Mouse (Mus musculus) lung, postnatal 25 days (tissue): ENCODE measurements around the gene Prrx1.

Source experiments
- DNase-seq: peaks from one replicate; pipeline ENCODE4 v3.0.0; 2022; ENCODE audit warnings: low spot score

The Prrx1 gene

GRCm38 (mm10) chr1:163313101-163313773 is at the start of gene Prrx1:
Prrx1 (minus strand) TSS chr1:163313710.
- no peak for DNase-seq

- DNase-seq: no peak
Measured at GRCm38 (mm10) chr1:163362202-163362601, 48.7 kb upstream of the Prrx1 start.

- no peak for DNase-seq
Measured at GRCm38 (mm10) chr1:163361376-163361775, 47.9 kb upstream of the Prrx1 start.

GRCm38 (mm10) chr1:163360796-163361195 is 47.3 kb upstream of the Prrx1 start:
- DNase-seq: no peak

DNA sequence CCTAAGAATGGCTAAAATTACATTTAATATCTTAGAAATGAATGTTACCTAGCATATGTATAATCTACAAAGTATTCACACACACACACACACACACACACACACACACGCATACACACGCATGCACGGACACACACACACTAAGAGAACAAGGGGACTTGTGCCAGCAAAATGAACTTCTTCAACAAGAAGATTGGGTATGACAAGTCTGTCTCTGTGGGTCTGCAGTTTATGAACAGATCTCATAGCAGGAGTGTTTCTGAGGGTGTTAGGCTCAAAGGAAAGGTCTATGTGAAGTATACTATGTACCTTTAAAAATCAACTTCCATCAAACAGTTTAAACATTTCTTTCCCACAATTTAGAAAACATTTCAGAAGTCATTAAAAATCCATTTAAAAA is 46.0 kb upstream of the Prrx1 start:
- no peak for DNase-seq

- DNase-seq: no peak
Measured at GRCm38 (mm10) chr1:163358165-163358564, 44.7 kb upstream of the Prrx1 start.

- no peak for DNase-seq
Measured at GRCm38 (mm10) chr1:163357733-163358132, 44.2 kb upstream of the Prrx1 start.

DNA sequence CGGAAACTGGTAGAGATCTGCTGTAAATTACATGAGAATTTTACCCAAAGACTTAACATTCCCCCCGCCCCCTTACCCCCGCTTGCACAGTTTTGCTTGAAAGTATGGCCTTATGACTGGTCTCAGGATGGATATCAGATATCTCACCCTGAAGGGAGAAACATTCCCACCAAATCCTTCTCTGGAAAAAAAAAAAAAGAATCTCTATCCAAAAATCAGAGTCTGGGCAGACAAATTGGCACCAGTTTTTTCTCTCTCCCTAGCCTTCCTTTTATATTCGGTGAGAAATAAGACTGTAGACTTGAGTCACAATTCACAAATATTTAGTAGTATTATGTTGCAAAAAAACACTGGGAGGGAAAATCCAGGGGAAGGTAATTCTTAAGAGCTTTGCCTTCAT is 42.7 kb upstream of the Prrx1 start:
- DNase-seq: no peak

DNA sequence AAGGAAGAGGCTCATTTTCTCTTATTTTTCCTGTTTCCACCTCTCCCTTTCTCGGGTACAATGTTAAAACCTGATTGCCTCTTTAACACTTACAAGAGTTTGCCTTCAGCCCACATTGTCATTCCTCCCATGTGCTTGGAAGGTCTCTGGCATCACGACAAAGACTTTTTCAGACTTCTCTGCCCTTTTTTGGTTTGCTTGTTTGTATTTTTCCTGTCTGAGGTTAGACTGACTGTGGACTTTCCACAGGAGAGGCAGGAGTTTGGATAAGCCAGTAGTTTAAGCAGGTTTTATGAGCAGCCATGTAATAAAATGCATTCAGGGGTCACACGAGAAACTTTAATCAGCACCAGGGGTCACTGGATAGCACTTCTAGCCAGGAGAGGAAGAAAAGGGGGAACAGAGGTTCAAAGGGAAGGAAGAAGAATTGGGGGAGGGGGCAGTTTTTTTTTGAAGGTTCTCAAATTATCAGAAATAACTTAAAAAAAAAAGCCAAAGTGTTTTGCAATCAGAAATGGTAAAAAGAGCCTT is 42.2 kb upstream of the Prrx1 start:
- no peak for DNase-seq

DNA sequence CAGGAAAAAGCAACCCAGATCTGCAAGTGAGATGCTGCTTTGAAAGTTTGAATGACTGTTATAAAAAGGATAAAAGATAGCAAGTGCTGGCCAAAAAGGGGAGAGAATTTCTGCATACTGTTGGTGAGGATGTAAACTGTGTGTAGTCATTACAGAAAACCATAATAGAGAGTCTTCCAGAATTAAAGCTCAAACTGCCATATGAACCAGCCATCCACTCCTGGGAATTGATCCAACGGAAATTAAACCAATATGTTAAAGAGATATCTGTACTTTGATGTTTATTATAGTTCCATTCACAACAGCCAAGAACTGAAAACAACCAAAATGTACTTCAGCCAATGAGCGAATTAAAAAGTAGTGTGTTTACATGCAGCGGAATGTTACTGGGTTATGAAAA is 37.5 kb upstream of the Prrx1 start:
- no peak for DNase-seq

DNA sequence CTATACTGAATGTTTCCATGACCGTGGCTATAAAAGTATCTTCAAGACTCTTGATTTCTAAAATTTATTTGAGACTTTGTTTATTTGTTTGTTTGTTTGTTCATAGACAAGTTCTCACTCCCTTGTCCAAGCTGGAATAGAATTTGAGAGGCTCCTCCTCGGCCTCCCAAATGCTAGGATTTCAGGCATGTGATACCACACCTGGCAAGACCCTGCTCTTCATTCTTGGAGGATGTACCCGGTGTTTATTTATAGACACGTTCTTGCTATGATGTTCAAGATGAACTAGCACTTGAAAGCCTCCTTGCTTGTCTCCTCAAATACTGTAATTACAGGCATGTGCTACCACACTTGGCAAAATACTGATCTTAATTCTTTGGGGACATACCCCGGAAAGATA is 32.0 kb upstream of the Prrx1 start:
- DNase-seq: no peak

DNA sequence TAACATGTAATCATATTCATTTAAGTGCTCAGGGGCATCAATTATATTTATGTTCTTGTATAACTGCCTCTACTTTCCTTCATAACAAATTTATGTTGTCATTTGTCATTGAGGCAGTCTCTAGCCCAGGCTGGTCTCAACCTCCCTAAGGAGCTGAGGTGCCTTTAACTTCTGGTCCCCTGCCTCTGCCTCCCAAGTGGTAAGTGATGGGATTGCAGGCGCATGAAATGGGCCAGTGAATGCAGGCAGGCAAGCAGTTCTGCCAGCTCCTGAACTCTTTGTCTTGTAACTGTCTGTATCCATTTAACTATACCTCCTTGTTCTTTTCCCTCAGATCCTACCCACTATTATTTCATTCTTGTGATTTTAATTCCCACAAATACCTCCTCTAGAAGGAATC is 31.4 kb upstream of the Prrx1 start:
- DNase-seq: no peak

- DNase-seq: no peak
Measured at GRCm38 (mm10) chr1:163339219-163339561, 25.7 kb upstream of the Prrx1 start.

DNA sequence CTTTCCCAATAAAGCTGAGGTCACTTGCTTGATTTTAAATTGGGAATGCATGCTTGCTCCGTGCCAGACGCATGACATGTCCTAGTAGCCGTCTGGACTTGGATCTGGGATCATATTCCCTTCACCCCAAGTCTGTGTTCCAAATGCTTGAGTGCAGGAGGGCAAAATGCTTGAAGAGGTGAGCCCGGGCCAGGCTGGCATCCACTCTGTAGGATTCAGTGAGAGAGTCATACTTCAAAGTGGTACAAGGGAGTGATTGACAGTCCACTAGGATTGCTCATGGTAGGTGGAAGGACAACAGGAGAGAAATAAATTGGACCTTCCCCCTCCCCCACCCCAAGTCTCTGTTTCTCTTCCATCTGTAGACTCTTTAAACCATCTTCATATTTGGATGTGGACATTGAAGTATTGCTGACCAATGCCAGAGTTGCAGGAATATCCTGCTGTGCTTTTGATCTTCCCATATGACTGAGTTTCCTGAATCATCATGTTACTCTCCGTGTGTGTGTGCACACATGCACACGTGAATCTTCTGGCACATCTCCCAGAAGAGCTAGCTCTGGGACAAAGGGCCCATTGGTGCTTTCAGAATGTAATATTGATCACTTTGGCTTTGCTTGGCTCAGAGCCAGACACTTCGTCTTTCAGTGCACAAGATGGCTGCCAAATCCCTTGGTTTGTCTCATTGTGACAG is 25.2 kb upstream of the Prrx1 start:
- no peak for DNase-seq

DNA sequence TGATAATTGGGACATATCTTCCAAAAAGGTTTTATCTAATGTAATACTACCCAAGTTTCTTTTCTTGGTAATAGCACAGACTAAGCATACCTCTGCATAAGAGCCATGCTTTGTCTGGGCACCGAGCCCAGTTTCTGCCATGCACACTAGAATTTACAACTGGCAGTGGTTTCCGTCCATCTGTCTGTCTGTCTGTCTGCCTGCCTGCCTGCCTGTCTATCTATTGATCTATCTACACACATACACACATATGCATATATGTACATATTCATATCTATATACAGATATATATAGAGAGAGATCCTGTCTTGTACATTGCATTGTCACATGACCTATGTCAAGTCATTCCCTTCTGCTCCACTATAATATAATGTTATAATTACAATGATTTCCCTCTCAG is 24.3 kb upstream of the Prrx1 start:
- DNase-seq: no peak

GRCm38 (mm10) chr1:163327279-163327678 is 13.8 kb upstream of the Prrx1 start:
- no peak for DNase-seq

- no peak for DNase-seq
Measured at GRCm38 (mm10) chr1:163319669-163320571, 6.4 kb upstream of the Prrx1 start.

GRCm38 (mm10) chr1:163316920-163317319 is 3.4 kb upstream of the Prrx1 start:
- no peak for DNase-seq

DNA sequence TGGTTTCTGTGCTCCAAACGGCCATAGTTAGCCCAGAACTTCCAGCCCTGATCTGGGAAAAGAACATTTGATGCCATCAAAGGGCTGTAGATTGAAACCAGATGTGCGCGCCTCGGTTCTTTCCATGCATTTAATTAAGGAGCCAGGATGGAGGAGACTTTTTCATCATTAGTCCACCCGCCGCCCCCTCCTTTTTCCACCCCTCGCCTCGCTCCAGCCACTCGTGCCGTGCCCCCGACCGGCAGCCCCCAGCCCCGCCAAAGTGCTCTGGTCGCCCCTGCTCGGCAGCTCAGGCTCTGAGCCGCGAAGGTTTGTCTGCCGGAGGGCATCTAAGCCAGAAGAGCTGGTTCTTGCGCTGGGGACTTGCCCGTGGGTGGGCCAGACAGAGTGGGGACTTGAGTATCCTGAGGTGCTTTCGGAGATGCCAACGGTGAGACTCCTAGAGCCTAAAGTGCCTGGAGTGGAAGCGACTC is 1.4 kb upstream of the Prrx1 start:
- DNase-seq: no peak

GRCm38 (mm10) chr1:163313921-163314725 is 613 bp upstream of the Prrx1 start:
- DNase-seq: no peak
